Mouse (Mus musculus) heart, postnatal 4 days (tissue): Measurements from ENCODE around the gene Olfr338. TPM values are rescaled to one million over a fixed set of nuclear protein-coding genes. Genes with fewer than 3 reads are reported as not detected.
"Not testable (repeated sequence)": the region's sequence is repeated elsewhere in the genome, so short reads cannot be mapped to it uniquely, and the experiment has no call there.

ENCODE experiments used
- DNase-seq: peaks from one replicate; pipeline ENCODE4 v3.0.0; 2021
- total RNA-seq, 2 experiments: library from RNA; stranded (reverse); gene quantifications; 2 replicates each; pipeline ENCODE4 v1.2.3; 2021

Olfr338 gene
- not detected for total RNA-seq

- DNase-seq = no peak
Measured at GRCm38 (mm10) chr2:36373219-36373618, at the start of gene Olfr338. Gene Olfr338, plus strand, starts transcription at chr2:36373519.

GRCm38 (mm10) chr2:36415174-36415573 lies 41.9 kb downstream of the Olfr338 start:
- not testable (repeated sequence) for DNase-seq

GRCm38 (mm10) chr2:36415591-36415990 lies 42.3 kb downstream of the Olfr338 start:
- not testable (repeated sequence) for DNase-seq

- DNase-seq = no peak
Measured at GRCm38 (mm10) chr2:36418647-36419046, 45.3 kb downstream of the Olfr338 start, which contains the start of gene Olfr339. Gene Olfr339, plus strand, starts transcription at chr2:36418947.

Other genes with a start within 250 kb of the Olfr338 start
- gene Mrrf, start 237.1 kb upstream of the Olfr338 start, total RNA-seq = 10 to 100 TPM; 37.3 to 39.1 TPM
- gene Rbm18, start 236.7 kb upstream of the Olfr338 start, total RNA-seq = 10 to 100 TPM; 41.4 to 42.7 TPM
- 10 to 100 TPM; 13.7 to 16.0 TPM for gene Ptgs1, start 143.1 kb upstream of the Olfr338 start, total RNA-seq
- not detected for gene Olfr339, start 45.4 kb downstream of the Olfr338 start, total RNA-seq
- not detected for gene Olfr340, start 79.1 kb downstream of the Olfr338 start, total RNA-seq
- gene Olfr341, start 108.9 kb downstream of the Olfr338 start, total RNA-seq = not detected
- gene Olfr342, start 151.5 kb downstream of the Olfr338 start, total RNA-seq = not detected
- gene Olfr344, start 193.1 kb downstream of the Olfr338 start, total RNA-seq = not detected